Mouse (Mus musculus): ENCODE data around the gene Ankrd10. TPM values are rescaled to one million over a fixed set of nuclear protein-coding genes. Genes with fewer than 3 reads are reported as not detected.
A peak's percentile ranks its signal among the peaks of the same experiment; 100 is the strongest.

The Ankrd10 gene
- polyA plus RNA-seq, 1 experiment = 26.2 TPM

DNA sequence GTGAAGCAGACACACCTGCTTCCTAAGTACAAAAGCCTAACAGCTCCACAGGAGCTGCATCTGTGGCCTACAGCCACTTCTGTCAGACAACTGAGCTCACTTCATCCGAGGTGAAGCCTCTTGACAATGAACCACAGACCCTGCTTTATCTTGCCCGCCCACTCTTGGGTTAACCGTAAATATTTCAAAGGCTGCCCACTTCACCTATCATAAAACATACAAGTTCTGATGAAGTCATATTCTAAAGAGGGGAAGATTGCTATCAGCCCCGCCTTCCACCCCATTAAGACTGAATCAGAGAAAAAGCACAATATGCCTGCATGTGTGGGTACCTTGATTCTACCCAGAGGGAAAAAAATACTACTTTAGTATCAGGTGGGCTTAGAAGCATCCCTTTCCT is 10.5 kb downstream of the Ankrd10 start:
- H3K79me2 ChIP-seq (ENCODE audit: control insufficient read depth, insufficient read depth) = peaks cover 58% of the 10 kb centered on the region
- H3K4me3 ChIP-seq (ENCODE audit: insufficient read depth, poor library complexity, severe bottlenecking) = no peak overlapping the region
- H3K27me3 ChIP-seq (ENCODE audit: control insufficient read depth, insufficient read depth, insufficient read length) = no peaks in the 10 kb centered on the region
- no peak for TF ChIP-seq USF1 (IDR thresholded peaks at IDR 0.05; ENCODE audit: low read depth)
- TF ChIP-seq CEBPB (IDR thresholded peaks at IDR 0.05; ENCODE audit: low read depth) = no peak
- no peak for TF ChIP-seq MYOG (IDR thresholded peaks at IDR 0.05; ENCODE audit: control insufficient read depth, extremely low read depth, insufficient read length)
- no peak for TF ChIP-seq MYOD1 (IDR thresholded peaks at IDR 0.05; ENCODE audit: control insufficient read depth, insufficient read length, low read depth)
- TF ChIP-seq CTCF (IDR thresholded peaks at IDR 0.05; ENCODE audit: control insufficient read depth, insufficient read depth, insufficient read length) = no peak
- TF ChIP-seq MAX (IDR thresholded peaks at IDR 0.05) = no peak
- no peak for TF ChIP-seq FOSL1 (IDR thresholded peaks at IDR 0.05; ENCODE audit: insufficient read depth, low read length, poor library complexity, severe bottlenecking)
- peaks cover 27% of the 10 kb centered on the region for H3K79me3 ChIP-seq (ENCODE audit: low read depth)
- H3K36me3 ChIP-seq (ENCODE audit: control insufficient read depth, insufficient read depth) = peaks cover 94% of the 10 kb centered on the region
- no peak overlapping the region for H3ac ChIP-seq (ENCODE audit: control insufficient read depth, insufficient read length, low read depth)

DNA sequence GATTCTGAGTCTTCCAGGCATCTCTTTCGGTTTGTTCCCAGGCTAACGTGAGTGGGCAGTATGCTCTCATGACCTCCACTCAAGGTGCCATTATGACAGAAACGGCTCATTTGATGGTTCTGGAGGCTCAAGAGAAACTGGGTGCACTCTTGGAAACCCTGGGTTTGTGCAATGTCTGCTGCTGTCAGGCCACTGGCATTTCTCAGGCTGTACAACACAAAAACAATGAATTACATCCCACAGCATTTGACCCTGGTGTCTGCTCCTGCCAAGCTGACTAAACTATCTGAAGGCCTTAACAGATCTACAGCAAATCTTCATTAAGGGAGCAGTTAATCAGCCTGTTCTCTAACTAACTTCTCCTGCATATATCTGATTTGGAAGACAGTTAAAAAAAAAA is 16.5 kb downstream of the Ankrd10 start:
- Histone ChIP-seq H3K36me3 (ENCODE audit: control insufficient read depth, insufficient read depth) (peaks cover 96% of the 10 kb centered on the region), H3K4me3 (ENCODE audit: insufficient read depth, poor library complexity, severe bottlenecking) (no peak overlapping the region), H3K79me2 (ENCODE audit: control insufficient read depth, insufficient read depth) (peaks cover 12% of the 10 kb centered on the region), H3K27me3 (ENCODE audit: control insufficient read depth, insufficient read depth, insufficient read length) (no peaks in the 10 kb centered on the region), H3K79me3 (ENCODE audit: low read depth) (peaks cover 2% of the 10 kb centered on the region), H3ac (ENCODE audit: control insufficient read depth, insufficient read length, low read depth) (no peak overlapping the region)
- TF ChIP-seq MYOD1 (IDR thresholded peaks at IDR 0.05; ENCODE audit: control insufficient read depth, insufficient read length, low read depth) = no peak
- TF ChIP-seq MAX (IDR thresholded peaks at IDR 0.05) = no peak
- no peak for TF ChIP-seq MYOG (IDR thresholded peaks at IDR 0.05; ENCODE audit: control insufficient read depth, extremely low read depth, insufficient read length)
- no peak for TF ChIP-seq CEBPB (IDR thresholded peaks at IDR 0.05; ENCODE audit: low read depth)
- TF ChIP-seq CTCF (IDR thresholded peaks at IDR 0.05; ENCODE audit: control insufficient read depth, insufficient read depth, insufficient read length) = no peak
- no peak for TF ChIP-seq FOSL1 (IDR thresholded peaks at IDR 0.05; ENCODE audit: insufficient read depth, low read length, poor library complexity, severe bottlenecking)
- TF ChIP-seq USF1 (IDR thresholded peaks at IDR 0.05; ENCODE audit: low read depth) = no peak

DNA sequence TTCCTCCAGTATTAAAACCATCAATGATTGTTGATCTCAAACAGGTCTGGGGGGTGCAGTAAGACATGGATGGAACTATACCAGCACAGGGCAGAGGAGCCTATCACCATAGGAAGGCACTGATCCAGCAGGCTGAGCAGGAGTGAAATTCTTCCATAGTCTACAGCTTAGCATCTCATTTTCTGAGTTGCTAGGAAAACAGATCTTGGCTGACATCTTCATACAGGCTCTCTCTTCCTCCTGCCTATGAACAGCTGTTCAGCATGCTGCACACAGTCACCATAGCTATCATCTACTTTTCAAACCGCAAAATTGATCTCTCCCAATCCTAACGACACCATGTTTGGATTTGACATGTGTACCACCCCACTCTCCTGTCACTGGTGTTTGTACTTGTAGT is 17.5 kb downstream of the Ankrd10 start:
- no peak overlapping the region for H3K4me3 ChIP-seq (ENCODE audit: insufficient read depth, poor library complexity, severe bottlenecking)
- H3K27me3 ChIP-seq (ENCODE audit: control insufficient read depth, insufficient read depth, insufficient read length) = no peaks in the 10 kb centered on the region
- TF ChIP-seq CTCF (IDR thresholded peaks at IDR 0.05; ENCODE audit: control insufficient read depth, insufficient read depth, insufficient read length) = no peak
- H3K79me2 ChIP-seq (ENCODE audit: control insufficient read depth, insufficient read depth) = peaks cover 22% of the 10 kb centered on the region
- H3K36me3 ChIP-seq (ENCODE audit: control insufficient read depth, insufficient read depth) = peaks cover 97% of the 10 kb centered on the region
- H3ac ChIP-seq (ENCODE audit: control insufficient read depth, insufficient read length, low read depth) = no peak overlapping the region
- no peaks in the 10 kb centered on the region for H3K79me3 ChIP-seq (ENCODE audit: low read depth)

DNA sequence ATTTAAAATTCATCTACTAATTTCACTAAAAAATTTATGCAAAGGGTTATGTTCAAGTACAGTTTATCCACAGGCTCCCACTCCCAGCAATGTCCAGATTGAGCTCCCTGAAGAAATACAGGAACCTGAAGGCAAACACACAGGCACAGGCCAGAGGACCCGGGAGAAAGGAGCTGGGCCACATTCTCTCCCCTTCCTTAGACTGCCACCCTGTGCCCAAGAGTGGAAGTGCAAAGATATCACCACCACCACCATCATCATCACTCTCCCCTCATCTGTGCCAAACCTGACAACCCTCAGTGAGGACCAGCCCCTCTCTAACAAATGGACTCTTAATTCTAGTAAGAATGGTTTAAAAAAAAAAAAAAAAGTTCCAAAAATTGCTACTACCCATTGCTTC is 19.3 kb downstream of the Ankrd10 start:
- TF ChIP-seq MAX (IDR thresholded peaks at IDR 0.05) (no peak), CTCF (IDR thresholded peaks at IDR 0.05; ENCODE audit: control insufficient read depth, insufficient read depth, insufficient read length) (peak; percentile 36)
- peaks cover 96% of the 10 kb centered on the region for H3K36me3 ChIP-seq (ENCODE audit: control insufficient read depth, insufficient read depth)
- H3K4me3 ChIP-seq (ENCODE audit: insufficient read depth, poor library complexity, severe bottlenecking) = no peak overlapping the region
- peaks cover 22% of the 10 kb centered on the region for H3K79me2 ChIP-seq (ENCODE audit: control insufficient read depth, insufficient read depth)
- H3K27me3 ChIP-seq (ENCODE audit: control insufficient read depth, insufficient read depth, insufficient read length) = no peaks in the 10 kb centered on the region
- H3ac ChIP-seq (ENCODE audit: control insufficient read depth, insufficient read length, low read depth) = no peak overlapping the region
- peaks cover 2% of the 10 kb centered on the region for H3K79me3 ChIP-seq (ENCODE audit: low read depth)

DNA sequence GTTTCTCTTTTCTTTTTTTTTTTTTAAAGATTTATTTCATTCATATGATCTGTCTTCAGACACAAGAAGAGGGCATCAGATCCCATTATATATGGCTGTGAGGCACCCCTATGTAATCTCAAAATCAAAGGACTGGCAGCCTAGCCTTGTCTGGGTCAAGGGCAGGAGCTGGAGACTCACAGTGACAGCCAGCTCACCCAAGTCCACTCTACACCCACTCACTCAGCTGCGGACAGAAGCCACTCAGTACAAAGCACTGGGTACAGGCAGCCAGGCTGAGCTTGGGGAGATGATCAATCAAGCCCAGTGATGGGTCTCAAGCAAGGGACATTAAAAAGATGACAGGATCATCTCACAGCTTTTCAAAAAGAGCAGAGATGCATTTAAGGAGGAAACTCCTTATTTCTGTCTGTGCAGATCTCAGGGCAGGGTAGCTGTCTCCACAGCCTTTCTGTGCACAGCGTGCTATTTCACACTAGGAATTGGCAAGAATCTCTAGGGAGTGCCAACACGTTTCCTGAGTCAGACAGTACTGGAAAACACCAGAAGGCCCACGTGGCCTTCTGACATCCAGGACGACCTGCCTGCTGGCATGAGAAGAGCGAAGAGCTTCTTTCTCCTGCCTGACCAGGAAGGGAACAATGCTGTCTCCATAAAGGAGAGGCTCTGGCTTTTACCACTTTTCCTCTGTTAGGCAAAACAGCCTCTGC is 21.3 kb downstream of the Ankrd10 start:
- H3K79me2 ChIP-seq (ENCODE audit: control insufficient read depth, insufficient read depth) = peaks cover 16% of the 10 kb centered on the region
- H3K36me3 ChIP-seq (ENCODE audit: control insufficient read depth, insufficient read depth) = peaks cover 89% of the 10 kb centered on the region
- no peak overlapping the region for H3K4me3 ChIP-seq (ENCODE audit: insufficient read depth, poor library complexity, severe bottlenecking)
- H3K27me3 ChIP-seq (ENCODE audit: control insufficient read depth, insufficient read depth, insufficient read length) = no peaks in the 10 kb centered on the region
- TF ChIP-seq USF1 (IDR thresholded peaks at IDR 0.05; ENCODE audit: low read depth) = no peak
- no peak overlapping the region for H3ac ChIP-seq (ENCODE audit: control insufficient read depth, insufficient read length, low read depth)
- peaks cover 4% of the 10 kb centered on the region for H3K79me3 ChIP-seq (ENCODE audit: low read depth)

DNA sequence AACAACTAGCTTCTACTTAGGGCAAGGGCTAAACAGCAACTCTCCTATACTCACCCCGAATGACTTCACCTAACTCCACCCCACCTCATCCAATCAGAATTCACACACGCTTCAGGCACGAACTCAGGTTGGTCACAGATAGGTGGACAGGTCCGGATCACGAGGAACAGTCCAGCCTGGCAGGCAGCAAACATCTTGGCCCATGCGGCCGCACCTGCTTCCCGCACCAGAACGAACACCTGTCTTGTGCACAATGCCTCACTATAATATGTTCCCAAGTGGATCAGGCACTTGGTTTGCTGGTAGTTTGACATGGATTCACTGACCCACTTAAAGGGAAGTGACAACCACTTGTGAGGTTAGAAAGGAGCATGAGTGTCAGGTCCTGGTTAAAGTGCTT is 26.7 kb downstream of the Ankrd10 start:
- Histone ChIP-seq H3K79me3 (ENCODE audit: low read depth) (peaks cover 4% of the 10 kb centered on the region), H3K79me2 (ENCODE audit: control insufficient read depth, insufficient read depth) (peaks cover 8% of the 10 kb centered on the region), H3ac (ENCODE audit: control insufficient read depth, insufficient read length, low read depth) (no peak overlapping the region), H3K36me3 (ENCODE audit: control insufficient read depth, insufficient read depth) (peaks cover 40% of the 10 kb centered on the region), H3K27me3 (ENCODE audit: control insufficient read depth, insufficient read depth, insufficient read length) (no peaks in the 10 kb centered on the region), H3K4me3 (ENCODE audit: insufficient read depth, poor library complexity, severe bottlenecking) (no peak overlapping the region)
- TF ChIP-seq CEBPB (IDR thresholded peaks at IDR 0.05; ENCODE audit: low read depth) (no peak), MAX (IDR thresholded peaks at IDR 0.05) (no peak)

All from C2C12 (cell line).